Mouse (Mus musculus): ENCODE measurements around the gene Pigt.

Pigt gene

DNA sequence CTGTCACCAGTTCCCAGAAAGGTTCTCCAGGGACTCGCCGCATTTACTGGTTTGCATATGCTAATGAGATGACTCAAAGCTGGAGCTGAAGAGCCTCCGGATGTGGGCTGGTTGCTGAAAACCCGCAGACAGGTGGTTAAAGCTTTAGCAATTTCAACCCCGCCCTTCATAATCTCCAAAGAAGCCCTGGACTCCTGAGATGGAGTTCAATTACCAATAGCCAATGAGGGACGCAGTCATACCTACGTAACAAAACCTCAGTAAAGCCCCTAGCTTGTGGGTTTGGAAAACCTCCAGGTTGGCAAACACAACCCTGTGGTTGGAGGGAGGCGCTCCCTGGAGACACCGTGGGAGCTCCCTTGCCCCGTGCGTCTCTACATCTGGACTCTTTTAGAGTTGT lies 24.5 kb downstream of the Pigt start:
- no peak for DNase-seq (ENCODE audit: low spot score)

DNA sequence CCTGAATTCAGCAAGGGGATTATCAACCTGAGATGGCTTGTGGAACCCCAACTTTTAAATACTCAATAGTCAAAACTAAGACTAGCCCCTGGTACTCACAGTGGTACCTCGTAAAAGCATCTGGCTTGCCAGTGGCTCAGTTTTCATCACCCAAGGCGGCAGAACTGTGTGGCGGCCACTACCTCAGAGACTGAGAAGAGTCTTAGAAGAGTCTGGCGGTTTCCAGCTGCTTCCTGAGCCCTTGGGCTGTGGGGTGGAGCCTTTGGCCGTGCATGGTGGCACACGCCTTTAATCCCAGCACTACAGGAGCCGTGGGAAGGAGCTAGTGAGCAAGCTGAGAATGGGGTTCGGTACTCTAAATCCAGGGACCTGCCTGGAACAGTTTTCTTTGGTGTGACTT lies 25.0 kb downstream of the Pigt start:
- no peak for DNase-seq (ENCODE audit: low spot score)

DNA sequence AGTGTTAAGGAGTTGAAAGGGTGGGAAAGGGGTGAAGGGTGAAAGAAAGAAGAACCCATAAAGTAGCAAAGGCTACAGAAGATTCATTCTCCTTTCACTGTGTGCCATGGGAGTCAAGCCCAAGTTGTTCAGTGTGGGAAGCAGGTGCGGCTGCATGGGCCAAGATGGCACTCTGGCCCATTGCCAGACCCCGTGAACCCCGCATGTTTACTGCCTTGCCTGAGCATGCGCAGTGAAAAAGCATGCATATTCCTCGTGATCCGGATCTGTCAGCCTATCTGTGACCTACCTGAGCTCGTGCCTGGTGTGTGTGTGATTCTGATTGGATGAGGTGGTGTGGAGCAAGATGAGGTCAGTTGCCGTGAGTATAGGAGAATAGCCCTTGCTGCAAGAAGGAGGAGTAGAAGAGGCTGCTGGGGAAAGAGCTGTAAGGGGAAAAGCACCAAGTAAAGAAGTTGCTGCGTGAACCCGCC lies 26.0 kb downstream of the Pigt start:
- no peak for DNase-seq (ENCODE audit: low spot score)

DNA sequence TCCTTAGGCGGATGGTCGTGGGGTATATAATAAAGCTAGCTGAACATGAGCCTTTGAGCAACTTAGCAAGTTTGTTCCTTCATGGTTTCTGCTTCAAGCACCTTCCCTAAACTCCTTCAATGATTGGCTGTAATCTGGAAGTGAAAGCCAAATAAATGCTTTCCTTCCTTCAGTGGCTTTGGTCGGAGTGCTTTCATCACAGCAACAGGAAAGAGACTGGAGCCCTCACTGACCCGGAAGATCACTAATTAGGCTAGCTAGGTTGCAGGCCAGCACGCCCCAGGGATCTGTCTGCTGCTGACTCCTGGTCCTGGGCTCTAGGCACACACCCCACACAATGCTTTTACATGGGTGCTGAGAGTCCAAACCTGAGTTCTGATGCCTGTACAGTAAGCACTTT lies 31.2 kb downstream of the Pigt start:
- no peak for DNase-seq (ENCODE audit: low spot score)

DNA sequence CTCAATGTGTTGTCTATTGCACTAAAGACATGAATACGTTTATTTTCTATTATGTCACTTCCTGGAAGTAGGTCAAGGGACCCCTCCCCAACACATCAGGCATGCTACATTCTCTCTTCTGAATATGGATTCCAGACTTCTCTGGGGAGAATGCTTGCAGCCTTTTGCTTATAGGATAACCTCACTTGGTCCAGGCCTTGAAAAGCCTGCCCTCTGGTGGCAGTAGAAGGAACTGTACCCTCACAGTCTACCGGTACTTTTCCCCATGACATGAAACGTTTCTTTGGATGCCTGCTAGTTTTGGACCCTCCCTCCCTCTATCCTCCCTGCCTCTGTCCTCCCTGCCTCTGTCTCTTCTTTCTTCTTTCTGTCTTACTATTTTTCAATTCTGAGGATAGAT lies 33.8 kb downstream of the Pigt start:
- peak; percentile 70 for DNase-seq (ENCODE audit: low spot score)

GRCm38 (mm10) chr2:164534315-164534714 lies 37.0 kb downstream of the Pigt start:
- DNase-seq (ENCODE audit: low spot score) = no peak

DNA sequence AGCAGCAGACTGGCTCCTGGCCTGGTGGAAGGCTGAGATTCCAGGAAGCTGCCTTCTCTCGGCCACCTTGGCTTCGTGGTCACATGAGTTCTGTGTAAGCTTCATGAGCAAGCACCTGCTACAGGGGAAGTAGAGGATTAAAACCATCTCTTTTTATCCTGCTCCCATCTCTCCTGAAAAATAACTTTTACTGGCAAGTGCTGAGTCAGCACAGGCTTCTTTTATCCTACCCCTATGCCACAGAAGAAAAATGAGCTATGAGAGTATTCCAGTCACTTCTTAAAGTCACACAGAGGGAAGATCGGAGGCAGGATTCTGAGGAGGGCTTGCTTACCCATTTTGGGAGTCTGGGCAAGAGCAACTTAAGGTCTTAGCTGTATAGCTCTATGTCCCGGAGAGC lies 39.7 kb downstream of the Pigt start:
- DNase-seq (ENCODE audit: low spot score) = no peak

DNA sequence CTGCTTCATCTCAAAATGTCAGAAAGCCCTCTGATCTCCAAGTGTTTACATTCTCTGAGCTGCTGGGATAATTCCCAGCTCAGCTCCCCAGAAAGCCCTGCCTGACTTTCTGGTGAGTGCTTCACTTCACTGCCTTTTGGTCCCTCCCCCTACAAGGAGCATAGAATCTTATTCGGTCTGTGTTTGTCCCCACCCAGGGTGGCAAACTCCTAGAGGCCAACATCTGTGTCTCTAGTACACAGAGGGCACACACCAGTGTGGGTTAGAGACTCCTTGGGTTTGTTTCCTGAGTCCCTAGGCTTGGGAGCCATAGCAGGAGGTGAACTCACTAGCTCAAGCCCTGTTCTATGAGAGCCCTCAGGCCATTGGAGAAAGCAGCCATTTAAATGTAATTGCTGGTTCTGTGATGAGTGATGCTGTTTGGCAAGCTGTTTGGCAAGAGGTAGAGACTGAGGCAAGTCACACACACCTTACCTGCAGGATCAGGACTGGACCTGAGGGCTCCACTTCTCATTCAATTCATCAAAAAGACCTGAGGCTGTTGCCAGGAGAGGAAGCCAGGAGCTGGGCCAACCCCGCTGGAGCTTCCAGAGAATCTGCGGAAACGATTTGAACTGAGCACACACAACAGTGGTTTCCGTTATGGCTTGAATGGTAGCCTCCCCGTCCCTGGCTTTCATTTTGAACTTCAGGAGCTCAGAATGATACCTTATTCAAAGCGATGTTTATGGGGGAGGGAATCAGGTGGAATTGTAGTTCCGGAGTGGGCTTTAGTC lies 43.5 kb downstream of the Pigt start:
- DNase-seq (ENCODE audit: low spot score) = no peak

GRCm38 (mm10) chr2:164542132-164542531 lies 44.8 kb downstream of the Pigt start:
- DNase-seq (ENCODE audit: low spot score) = no peak

GRCm38 (mm10) chr2:164542598-164542997 lies 45.3 kb downstream of the Pigt start:
- no peak for DNase-seq (ENCODE audit: low spot score)

DNA sequence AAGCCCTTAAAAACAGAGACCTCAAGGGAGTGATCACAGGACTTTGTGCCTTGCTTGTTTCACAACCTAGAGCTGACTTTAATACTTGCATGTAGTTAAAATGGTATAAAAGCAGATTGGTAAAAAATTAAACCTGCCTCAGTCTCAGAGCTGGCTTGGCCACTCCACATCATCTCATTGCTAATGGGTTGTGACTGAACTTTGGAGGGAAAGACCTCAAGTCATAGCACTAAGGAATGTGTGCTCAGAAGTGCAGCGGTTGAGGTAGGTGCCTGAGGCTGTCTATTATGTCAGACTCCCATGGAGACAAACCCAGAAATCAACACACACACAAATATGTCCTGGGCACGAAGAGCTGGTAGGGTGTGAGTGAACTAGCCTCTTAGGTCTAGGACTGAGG lies 46.4 kb downstream of the Pigt start:
- DNase-seq (ENCODE audit: low spot score) = no peak

DNA sequence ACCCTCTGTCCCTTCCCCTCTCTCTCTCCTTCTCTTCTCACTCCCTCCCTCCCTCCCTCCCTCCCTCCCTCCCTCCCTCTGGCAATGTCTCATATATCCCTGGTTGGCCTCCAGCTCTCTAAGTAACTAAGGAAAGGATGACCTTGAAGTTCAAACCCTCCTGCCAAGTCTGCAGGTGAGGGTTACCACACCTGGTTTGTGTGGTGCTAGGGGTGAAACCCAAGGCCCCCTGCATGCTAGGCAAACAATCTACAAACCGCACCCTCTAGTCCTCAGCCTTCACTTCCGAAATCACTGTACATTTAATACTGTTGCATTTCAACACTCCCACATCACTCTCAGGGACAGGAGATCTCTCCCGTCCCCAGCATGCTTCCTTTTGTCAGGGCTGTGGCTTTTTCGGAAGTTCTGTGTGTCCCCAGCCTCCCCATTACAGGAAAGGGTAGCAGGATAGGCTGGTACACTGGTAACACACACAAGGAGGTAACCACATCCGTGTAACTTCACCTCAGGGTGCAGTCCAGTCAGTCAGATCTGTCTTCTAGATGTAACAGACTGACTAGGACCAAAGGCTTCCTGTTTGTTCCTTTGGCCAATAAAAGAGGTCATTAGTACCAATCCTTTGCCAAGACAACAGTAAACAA lies 47.3 kb downstream of the Pigt start:
- DNase-seq (ENCODE audit: low spot score) = no peak

- no peak for DNase-seq (ENCODE audit: low spot score)
Observed at GRCm38 (mm10) chr2:164549338-164549737, 52.0 kb downstream of the Pigt start.

DNA sequence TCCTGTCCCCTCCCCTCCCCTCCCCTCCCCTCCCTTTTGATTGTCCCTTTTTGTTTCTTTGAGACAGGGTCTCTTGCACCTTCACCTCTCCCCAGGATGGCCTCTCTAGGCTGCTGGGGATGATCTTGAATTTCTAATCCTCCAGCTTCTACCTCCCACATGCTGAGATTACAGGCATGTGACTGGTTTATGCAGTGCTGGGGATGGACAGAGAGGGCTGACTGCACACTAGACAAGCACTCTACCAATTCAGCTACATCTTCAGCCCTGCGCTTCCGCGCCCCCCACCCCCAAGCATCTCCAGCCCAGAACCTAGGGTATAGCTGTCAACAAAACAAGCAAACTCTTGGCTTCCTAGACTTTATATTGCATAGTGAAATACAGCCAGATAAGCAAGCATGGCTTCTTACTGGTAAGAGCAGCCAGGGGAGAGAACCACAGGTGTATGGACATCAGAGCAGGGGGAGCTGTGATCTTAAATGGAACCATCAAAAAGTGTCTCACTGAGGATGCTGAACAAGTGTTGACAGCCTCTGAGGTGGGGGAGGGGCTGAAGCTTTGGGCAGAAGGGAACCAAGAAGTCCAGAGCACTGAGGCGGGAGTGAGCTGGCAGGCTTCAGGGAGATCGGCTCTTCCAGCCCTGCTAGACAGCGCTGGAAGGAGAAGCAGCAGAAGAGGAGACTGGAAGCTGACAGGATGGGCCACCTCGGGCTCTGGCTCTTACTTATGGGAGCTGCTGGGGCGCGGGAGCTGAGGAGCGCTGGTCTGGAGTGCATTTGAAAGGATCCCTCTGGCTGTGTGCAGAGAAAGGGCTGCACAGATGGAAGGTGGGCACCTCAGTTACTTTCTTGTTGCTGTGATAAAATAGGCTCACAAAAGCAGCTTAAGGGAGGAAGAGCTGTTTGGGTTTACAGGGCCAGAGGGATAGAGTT lies 52.9 kb downstream of the Pigt start:
- peak; percentile 6 for DNase-seq (ENCODE audit: low spot score)

GRCm38 (mm10) chr2:164550895-164551269 lies 53.6 kb downstream of the Pigt start:
- no peak for DNase-seq (ENCODE audit: low spot score)

- no peak for DNase-seq (ENCODE audit: low spot score)
Observed at GRCm38 (mm10) chr2:164551502-164551901, 54.2 kb downstream of the Pigt start.
